Mouse (Mus musculus) lung, postnatal 0 days (tissue): Measurements from ENCODE around the gene Gars. TPM values are rescaled to one million over a fixed set of nuclear protein-coding genes. Genes with fewer than 3 reads are reported as not detected.
A peak's percentile ranks its signal among the peaks of the same experiment; 100 is the strongest.

Experiments used
- ATAC-seq: fragments of 200-750 bp; cut with Nextera tagmentation; 2 replicates; pipeline ENCODE4 v1.8.0; 2017; ENCODE audit warnings: moderate library complexity
- DNase-seq: peaks from one replicate; pipeline ENCODE4 v3.0.0-alpha.2; 2016; ENCODE audit warnings: low spot score
- H3K27ac ChIP-seq: fragments of 300-500 bp; sonication (generic); 2 replicates; pipeline ENCODE4 v1.5.1; 2014; ENCODE audit warnings: antibody characterized with exemption, mild to moderate bottlenecking, low read length, mixed read lengths
- H3K27me3 ChIP-seq: fragments of 300-500 bp; sonication (generic); replicated peaks from 2 replicates; pipeline ENCODE4 v1.6.1; 2014; ENCODE audit warnings: low read length, mixed read lengths; ENCODE audit not compliant: insufficient read depth
- H3K36me3 ChIP-seq: fragments of 300-500 bp; sonication (generic); 2 replicates; pipeline ENCODE4 v1.6.1; 2014; ENCODE audit warnings: low read length, mixed read lengths; ENCODE audit not compliant: insufficient read depth
- H3K4me1 ChIP-seq: fragments of 300-500 bp; sonication (generic); 2 replicates; pipeline ENCODE4 v1.6.1; 2014; ENCODE audit warnings: antibody characterized with exemption, low read depth, low read length, mixed read lengths; ENCODE audit not compliant: insufficient read depth
- H3K4me2 ChIP-seq: fragments of 300-500 bp; sonication (generic); replicated peaks from 2 replicates; pipeline ENCODE4 v1.6.1; 2014; ENCODE audit warnings: low read depth, mild to moderate bottlenecking, low read length, moderate library complexity, mixed read lengths
- H3K4me3 ChIP-seq: fragments of 300-500 bp; sonication (generic); 2 replicates; pipeline ENCODE4 v1.5.1; 2014; ENCODE audit warnings: low read depth, low read length
- H3K9ac ChIP-seq: fragments of 300-500 bp; sonication (generic); replicated peaks from 2 replicates; pipeline ENCODE4 v1.6.1; 2014; ENCODE audit warnings: low read depth, mild to moderate bottlenecking
- H3K9me3 ChIP-seq: fragments of 300-500 bp; sonication (generic); 2 replicates; pipeline ENCODE4 v1.6.1; 2016; ENCODE audit warnings: low read length, mixed read lengths
- CTCF ChIP-seq: IDR thresholded peaks from 2 replicates; pipeline ENCODE4 v1.5.1; 2016; ENCODE audit warnings: antibody characterized with exemption, mild to moderate bottlenecking
- EP300 ChIP-seq: IDR thresholded peaks from 2 replicates; pipeline ENCODE4 v1.6.1; 2016; ENCODE audit warnings: antibody characterized with exemption, mild to moderate bottlenecking, control low read depth
- WGBS: fragments of 180-500 bp; shearing (Covaris S2); extraction: QIAGEN DNeasy Blood & Tissue Kit; methylation state at CpG from one replicate; pipeline ENCODE4 v1.1.7; 2014; 5-methylcytosine and 5-hydroxymethylcytosine counted together
- polyA plus RNA-seq: library from polyadenylated mRNA; unstranded; fragments of >200 nt; fragmentation: Nextera tagmentation; extraction: Ambion mirVana; gene quantifications from 2 replicates; pipeline ENCODE4 v1.2.1, GENCODE M21; 2015

Gars gene
- polyA plus RNA-seq, 1 experiment from 2014 or later, result 76.0 TPM

GRCm38 (mm10) chr6:54997726-54998125 lies 40.1 kb upstream of the Gars start:
- H3K9me3 ChIP-seq, result no peaks in the 10 kb centered on the region
- no peaks in the 10 kb centered on the region for H3K27me3 ChIP-seq
- DNase-seq (no peak), ATAC-seq (no peak)
- no peaks in the 10 kb centered on the region for H3K4me1 ChIP-seq
- no peak overlapping the region for H3K4me2 ChIP-seq
- no peak overlapping the region for H3K9ac ChIP-seq
- 64% methylated on average over 6 of the region's 6 CpGs for WGBS
- H3K36me3 ChIP-seq, result no peaks in the 10 kb centered on the region
- TF ChIP-seq EP300 (no peak), CTCF (no peak)
- H3K4me3 ChIP-seq, result no peak overlapping the region
- H3K27ac ChIP-seq, result no peak overlapping the region

GRCm38 (mm10) chr6:55001320-55001719 lies 36.5 kb upstream of the Gars start:
- H3K4me3 ChIP-seq, result no peak overlapping the region
- DNase-seq, result no peak

GRCm38 (mm10) chr6:55002438-55002837 lies 35.4 kb upstream of the Gars start:
- Histone ChIP-seq H3K9ac (no peak overlapping the region), H3K4me2 (no peak overlapping the region), H3K27me3 (no peaks in the 10 kb centered on the region), H3K36me3 (no peaks in the 10 kb centered on the region), H3K9me3 (no peaks in the 10 kb centered on the region), H3K4me3 (no peak overlapping the region), H3K27ac (no peak overlapping the region), H3K4me1 (no peaks in the 10 kb centered on the region)
- TF ChIP-seq CTCF, result no peak
- TF ChIP-seq EP300, result no peak
- whole genome bisulfite sequencing, result 59% methylated on average over 4 of the region's 4 CpGs
- peak; percentile 11 for DNase-seq
- ATAC-seq, result peak; percentile 50

More at GRCm38 (mm10) chr6:55001320-55001719, 36.5 kb upstream of the Gars start:
- no peak overlapping the region for H3K9ac ChIP-seq
- H3K4me2 ChIP-seq, result no peak overlapping the region
- H3K27me3 ChIP-seq, result no peaks in the 10 kb centered on the region
- no peak overlapping the region for H3K27ac ChIP-seq
- TF ChIP-seq CTCF, result no peak
- TF ChIP-seq EP300, result no peak
- ATAC-seq, result no peak
- no peaks in the 10 kb centered on the region for H3K4me1 ChIP-seq
- no peaks in the 10 kb centered on the region for H3K9me3 ChIP-seq
- WGBS, result 80% methylated on average over 4 of the region's 4 CpGs
- H3K36me3 ChIP-seq, result no peaks in the 10 kb centered on the region

- Histone ChIP-seq H3K4me1 (no peaks in the 10 kb centered on the region), H3K9me3 (no peaks in the 10 kb centered on the region), H3K27me3 (no peaks in the 10 kb centered on the region), H3K36me3 (no peaks in the 10 kb centered on the region), H3K27ac (no peak overlapping the region), H3K4me3 (no peak overlapping the region), H3K4me2 (no peak overlapping the region), H3K9ac (no peak overlapping the region)
- DNase-seq (no peak), ATAC-seq (no peak)
- TF ChIP-seq CTCF, result no peak
- TF ChIP-seq EP300, result no peak
- 55% methylated on average over 4 of the region's 4 CpGs for WGBS
Measured at GRCm38 (mm10) chr6:55003559-55003958, 34.2 kb upstream of the Gars start.

GRCm38 (mm10) chr6:55008401-55008800 lies 29.4 kb upstream of the Gars start:
- TF ChIP-seq EP300 (no peak), CTCF (no peak)
- H3K4me1 ChIP-seq, result no peaks in the 10 kb centered on the region
- WGBS, result 87% methylated on average over 8 of the region's 8 CpGs

GRCm38 (mm10) chr6:55009391-55010230 lies 28.2 kb upstream of the Gars start:
- no peaks in the 10 kb centered on the region for H3K36me3 ChIP-seq
- no peak overlapping the region for H3K4me3 ChIP-seq
- DNase-seq, result no peak
- TF ChIP-seq EP300, result no peak
- no peak for TF ChIP-seq CTCF
- no peaks in the 10 kb centered on the region for H3K27me3 ChIP-seq
- H3K4me1 ChIP-seq, result no peaks in the 10 kb centered on the region
- 29% methylated on average over 16 of the region's 16 CpGs for WGBS
- H3K27ac ChIP-seq, result no peak overlapping the region
- ATAC-seq, result no peak
- no peaks in the 10 kb centered on the region for H3K9me3 ChIP-seq
- H3K4me2 ChIP-seq, result no peak overlapping the region
- no peak overlapping the region for H3K9ac ChIP-seq

More at GRCm38 (mm10) chr6:55008401-55008800, 29.4 kb upstream of the Gars start:
- H3K4me3 ChIP-seq, result no peak overlapping the region
- no peak overlapping the region for H3K27ac ChIP-seq
- H3K36me3 ChIP-seq, result no peaks in the 10 kb centered on the region
- DNase-seq (no peak), ATAC-seq (no peak)
- no peaks in the 10 kb centered on the region for H3K9me3 ChIP-seq
- no peak overlapping the region for H3K9ac ChIP-seq
- no peaks in the 10 kb centered on the region for H3K27me3 ChIP-seq
- H3K4me2 ChIP-seq, result no peak overlapping the region
